Mouse (Mus musculus) megakaryocyte-erythroid progenitor cell, adult 5-6 weeks (primary cell): ENCODE data around the gene 6430571L13Rik. TPM values are rescaled to one million over a fixed set of nuclear protein-coding genes. Genes with fewer than 3 reads are reported as not detected.
"Not testable (repeated sequence)": the region's sequence is repeated elsewhere in the genome, so short reads cannot be mapped to it uniquely, and the experiment has no call there.

ENCODE experiments used
- ATAC-seq: replicated peaks from 2 replicates; pipeline ENCODE4 v1.8.0; 2016; ENCODE audit warnings: mild to moderate bottlenecking, inconsistent platforms; ENCODE audit not compliant: severe bottlenecking, poor library complexity, low FRiP score, low TSS enrichment
- total RNA-seq, 2 experiments: library from RNA; stranded (forward) in 1 of 2; stranded (reverse) in 1 of 2; fragments of 200-1000, 215-1000 nt in 1 of 2; fragments of >200 nt in 1 of 2; fragmentation: Nextera tagmentation in 1 of 2; gene quantifications; 2 replicates each; pipeline ENCODE4 v1.2.3; 2014 to 2017

The 6430571L13Rik gene
- total RNA-seq, 2 experiments from 2014 or later: 0.47 TPM; not detected in 1

DNA sequence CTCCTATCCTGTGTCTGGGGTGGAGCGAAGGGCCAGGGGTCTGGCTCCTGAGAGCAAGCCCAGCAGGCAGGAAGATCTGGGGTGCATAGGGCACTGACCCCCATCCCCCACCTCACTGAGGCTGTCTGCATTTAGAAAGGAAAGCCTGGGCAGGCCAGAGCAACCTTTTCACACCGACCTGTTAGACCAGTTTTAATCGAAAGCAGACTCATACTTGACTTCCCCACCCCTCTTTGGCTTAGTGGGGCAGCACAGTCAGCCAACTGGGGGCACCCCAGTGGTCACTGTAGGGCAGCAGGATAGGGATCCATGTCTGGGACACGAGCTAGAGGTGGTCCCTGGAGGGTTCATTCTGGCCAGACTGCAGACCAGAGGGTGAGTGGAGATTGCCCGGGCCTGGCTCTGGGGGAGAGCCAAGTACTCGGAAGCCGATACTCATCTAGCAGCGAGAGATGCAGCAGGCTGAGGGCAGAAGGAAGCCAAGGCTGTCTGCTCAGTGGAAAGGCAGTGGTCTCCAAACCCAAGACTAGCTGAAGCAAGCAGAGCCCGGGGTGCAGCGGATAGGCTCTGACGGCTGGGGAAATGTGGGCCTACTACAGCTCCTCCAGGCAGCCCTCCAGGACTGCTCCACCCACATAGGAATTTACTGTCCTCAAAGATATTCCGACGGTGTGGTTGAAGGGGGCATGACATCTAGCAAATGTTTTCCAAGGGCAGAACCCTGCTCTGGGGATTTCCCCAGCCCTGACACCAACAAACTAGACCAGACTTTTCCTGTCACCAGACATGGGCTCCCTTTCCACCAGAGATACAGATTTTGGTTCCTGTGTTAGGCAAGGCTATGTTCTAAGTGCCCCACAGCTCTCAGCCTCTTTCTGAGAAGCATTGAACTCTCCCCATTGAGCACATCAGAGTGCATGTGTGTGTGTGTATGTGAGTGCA is 34.5 kb upstream of the 6430571L13Rik start:
- ATAC-seq: peak; percentile 49

DNA sequence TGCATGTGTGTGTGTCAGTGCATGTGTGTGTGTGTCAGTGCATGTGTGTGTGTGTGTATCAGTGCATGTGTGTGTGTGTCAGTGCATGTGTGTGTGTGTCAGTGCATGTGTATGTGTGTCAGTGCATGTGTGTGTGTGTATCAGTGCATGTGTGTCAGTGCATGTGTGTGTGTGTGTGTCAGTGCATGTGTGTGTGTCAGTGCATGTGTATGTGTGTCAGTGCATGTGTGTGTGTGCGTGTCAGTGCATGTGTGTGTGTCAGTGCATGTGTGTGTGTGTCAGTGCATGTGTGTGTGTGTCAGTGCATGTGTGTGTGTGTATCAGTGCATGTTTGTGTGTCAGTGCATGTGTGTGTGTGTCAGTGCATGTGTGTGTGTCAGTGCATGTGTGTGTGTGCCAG is 33.7 kb upstream of the 6430571L13Rik start:
- ATAC-seq: not testable (repeated sequence)

DNA sequence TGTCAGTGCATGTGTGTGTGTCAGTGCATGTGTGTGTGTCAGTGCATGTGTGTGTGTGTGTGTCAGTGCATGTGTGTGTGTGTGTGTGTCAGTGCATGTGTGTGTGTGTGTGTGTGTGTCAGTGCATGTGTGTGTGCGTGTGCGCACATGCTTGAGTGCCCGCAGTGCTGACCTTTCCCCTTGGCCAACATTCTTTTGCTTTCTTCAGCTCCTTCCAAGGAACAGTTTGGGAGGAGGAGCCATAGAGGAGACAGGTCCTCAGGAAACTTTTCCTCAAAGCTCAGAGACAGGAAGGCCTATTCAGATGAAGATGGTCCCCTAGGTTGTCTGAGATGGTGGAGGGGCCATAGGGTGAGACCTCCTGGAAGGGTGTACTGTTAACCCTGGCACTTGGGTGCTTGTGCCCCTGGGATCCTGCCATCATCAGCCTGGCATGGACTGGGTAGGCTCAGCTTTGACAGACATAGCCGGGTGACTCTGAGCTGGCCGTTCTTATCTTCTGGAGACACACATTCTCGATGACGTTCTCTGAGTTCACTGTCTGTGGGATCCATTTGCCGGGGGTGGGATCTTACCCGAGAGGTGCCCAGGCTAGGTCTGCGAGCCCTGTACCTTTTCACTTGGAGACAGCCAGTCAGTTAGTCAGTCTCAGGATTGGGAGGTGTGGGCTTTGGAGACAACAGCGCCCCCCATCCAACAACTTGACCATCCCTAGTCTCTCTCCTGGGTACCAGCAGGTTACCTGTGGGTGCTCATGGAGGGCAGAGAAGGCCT is 33.1 kb upstream of the 6430571L13Rik start:
- peak; percentile 90 for ATAC-seq

DNA sequence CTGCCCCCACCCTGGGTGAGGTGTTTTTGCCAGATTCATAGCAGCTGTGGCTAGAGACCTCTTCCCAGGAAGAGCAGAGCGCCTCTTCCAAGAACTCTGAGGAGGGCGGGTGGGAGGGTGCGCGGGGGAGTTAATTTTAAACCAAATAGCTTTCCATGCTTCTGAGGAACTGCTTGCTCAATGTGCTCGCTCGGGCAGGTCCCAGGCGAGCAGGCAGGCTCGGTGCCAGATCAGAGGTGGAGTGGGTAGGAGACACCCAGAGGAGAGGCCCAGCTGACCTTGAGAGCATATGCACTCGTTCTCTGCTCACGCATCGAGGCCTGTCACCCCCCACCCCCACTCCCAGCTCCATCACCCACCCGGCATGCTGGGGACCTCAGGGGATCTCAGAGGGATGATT is 32.5 kb upstream of the 6430571L13Rik start:
- ATAC-seq: peak; percentile 21; the same call in 1 of the 2 replicates

DNA sequence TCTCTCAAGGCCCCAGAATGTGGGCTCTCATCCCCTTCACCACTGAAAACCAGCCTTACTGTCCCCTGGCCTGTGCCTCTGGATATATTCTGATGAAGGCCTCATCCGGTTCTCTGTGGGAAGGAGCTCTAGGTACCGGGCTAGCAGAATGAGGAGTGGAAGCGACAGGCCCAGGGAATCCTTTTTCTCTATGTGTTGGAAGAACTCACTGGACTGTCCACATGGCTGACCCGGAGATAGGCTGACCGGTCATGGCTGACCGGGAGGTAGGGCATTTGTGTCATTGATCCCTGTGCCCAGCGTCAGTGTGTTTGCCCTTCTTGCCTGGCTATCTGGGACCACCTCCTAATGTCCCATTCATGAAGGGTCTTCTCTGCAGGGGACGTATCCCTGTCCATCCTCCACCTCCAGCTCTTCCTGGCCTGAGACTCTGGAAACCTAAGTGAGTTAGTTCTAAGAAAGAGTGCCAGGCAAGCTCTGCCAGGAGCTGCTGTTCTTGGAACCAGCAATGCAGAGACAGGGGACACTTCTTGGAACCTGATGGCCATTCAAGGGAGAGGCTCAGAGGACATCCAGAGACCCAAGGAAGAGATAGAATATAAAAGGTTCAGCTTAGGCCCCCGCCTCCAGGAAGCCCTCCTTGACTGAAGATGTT is 31.9 kb upstream of the 6430571L13Rik start:
- no peak for ATAC-seq

DNA sequence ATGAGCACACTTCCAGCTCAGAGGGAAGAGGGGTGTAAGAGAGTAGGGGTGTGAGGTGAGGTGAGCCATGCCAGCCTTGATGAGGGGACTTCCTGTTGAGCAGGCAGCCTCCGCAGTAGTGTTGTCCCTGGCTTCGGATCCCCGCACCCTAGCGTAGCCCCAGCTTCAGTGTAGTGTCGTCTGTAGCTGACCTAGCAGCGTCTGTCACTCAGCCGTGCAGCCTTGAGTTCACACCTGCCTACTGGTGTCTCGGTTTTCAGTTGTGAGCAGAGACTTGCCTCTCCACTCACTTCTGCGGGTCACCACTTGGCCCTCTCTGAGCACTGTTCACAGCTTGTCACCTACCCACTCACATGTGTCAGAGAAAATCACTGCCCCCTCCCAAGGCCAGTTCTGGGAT is 31.2 kb upstream of the 6430571L13Rik start:
- no peak for ATAC-seq

DNA sequence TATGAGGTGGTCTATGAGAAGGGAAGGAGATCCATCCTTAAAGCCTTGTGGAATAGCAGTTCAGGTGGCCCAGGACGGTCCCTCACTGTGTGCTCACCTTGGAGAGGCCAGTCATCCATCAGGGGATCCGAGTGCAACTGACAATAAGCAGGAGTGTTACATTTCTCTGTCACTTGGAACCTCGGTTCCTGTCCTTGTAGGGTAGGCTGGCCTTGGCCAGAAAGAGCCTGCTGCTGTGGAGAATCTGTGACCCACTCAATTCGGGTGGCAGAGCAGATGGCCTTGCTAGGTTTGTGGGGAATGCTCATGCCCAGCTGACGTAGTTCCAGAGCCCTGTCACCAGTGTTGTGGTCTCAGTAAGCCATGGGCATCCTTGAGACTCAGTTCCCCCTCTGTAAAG is 30.8 kb upstream of the 6430571L13Rik start:
- ATAC-seq: no peak

DNA sequence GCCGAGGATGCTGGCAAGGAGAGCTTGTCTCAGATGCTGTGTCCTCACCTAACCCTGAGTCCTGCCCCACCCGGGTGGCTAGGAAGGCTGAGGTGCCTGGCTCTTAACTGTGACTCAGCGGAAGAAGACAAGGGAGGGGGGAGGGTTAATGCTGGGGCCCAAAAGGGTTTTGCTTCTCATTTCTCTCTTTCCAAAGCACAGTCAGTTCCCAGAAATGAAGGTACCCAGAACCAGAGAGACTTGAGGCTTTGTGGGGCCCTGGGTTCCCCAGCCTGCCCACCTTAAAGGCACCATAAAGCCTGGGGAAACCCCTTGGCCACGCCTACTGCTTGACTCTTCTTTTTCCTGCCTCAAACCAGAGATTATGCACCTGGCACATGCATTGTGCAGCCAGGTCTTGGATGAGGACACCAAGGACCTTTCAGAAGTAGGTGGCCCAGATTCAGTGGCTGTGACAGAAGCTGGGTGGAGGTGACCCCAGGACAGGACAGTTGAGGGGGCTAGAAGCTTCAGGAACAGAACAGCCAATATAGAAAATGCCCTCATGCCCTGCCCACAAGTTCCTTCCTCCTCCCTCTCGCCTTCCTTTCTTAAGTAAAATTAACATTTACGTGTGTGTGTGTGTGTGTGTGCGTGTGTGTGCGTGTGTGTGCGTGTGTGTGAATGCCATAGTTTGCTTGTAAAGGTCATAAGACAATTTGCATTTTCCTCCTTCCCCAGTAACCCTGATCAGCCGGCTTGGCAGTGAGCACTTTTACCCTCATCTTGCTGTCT is 27.4 kb upstream of the 6430571L13Rik start:
- ATAC-seq: peak; percentile 86

DNA sequence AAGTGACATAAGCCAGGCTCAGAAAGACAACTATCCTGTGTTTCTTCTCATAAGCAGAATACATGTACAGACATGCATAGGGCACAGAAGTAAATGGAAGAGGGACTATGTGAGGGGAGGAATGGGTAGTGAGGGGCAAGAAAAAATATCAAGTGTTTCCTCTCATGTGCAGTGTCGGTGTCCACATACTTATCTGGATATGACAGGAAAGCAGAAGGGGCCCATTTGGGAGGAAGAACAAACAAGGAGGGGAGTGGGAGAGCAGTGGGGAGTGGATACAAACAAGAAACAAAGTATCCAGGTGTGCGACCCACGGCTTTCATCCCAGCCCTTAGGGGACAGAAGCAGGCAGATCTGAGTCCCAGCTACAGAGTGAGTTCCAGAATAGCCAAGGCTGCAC is 26.5 kb upstream of the 6430571L13Rik start:
- ATAC-seq: no peak

DNA sequence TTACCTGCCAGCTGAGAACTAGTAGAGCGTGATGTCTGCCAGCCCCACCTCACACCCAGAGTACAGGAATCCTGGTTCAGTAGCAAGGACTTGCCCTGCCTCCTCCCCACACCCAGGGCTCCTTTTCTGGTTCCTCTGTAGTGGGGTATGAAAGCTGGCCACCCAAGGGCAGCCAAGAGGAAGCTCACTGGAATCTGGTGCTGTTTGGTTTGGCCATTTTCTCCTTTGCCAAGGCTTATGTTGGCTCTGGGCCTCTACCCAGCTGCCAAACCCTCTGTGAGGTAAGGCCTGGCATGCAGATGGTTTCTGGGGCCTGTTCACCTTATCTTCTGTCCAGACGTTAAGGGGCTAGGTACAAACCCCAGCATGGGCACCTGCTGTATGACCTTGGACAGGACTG is 24.6 kb upstream of the 6430571L13Rik start:
- ATAC-seq: no peak

DNA sequence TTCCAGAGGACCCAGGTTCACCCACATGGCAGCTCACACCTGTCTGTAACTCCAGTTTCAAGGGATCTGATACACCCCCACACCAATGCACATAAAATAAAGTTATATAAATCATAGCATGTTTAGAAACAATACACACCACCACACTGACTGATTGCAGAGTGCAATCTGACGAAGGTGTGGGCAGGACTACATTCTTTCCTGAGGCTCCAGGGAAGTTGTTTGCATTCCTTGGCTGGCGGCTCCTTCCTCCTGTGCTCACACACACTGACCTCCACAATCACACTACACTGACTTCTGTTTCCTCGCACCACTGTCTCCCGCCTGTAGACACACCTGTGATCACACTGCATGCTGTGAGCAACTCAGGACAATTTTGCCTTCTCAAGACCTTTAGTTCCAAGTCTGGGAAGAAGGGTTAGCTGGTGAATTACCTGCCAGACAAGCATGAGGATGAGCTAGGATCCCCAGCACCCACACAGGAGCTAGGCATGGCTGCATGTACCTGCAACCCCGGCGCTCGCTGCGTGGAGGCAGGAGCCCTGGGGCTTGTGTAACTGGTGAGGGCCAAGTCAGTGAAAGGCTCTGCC is 17.8 kb upstream of the 6430571L13Rik start:
- ATAC-seq: no peak

DNA sequence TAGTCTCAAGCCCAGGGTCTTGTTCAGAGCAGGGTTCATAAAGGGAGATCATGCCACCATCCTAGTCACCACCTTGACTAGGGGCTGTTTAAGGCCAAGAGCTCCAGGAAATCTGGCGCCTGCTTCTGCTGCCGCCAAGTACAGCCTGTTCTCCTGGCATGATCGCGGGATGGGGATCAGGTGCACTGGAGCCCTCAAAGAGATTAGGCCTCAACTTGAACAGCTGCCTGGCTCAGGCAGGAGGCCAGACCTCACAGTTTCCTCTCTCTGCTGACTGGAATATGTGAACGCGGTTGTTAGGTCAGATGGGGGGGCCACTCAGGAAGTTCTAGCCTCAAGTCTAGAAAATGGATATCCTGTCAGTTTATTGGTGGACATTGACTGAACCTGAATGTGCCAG is 16.8 kb upstream of the 6430571L13Rik start:
- peak; percentile 60 for ATAC-seq

DNA sequence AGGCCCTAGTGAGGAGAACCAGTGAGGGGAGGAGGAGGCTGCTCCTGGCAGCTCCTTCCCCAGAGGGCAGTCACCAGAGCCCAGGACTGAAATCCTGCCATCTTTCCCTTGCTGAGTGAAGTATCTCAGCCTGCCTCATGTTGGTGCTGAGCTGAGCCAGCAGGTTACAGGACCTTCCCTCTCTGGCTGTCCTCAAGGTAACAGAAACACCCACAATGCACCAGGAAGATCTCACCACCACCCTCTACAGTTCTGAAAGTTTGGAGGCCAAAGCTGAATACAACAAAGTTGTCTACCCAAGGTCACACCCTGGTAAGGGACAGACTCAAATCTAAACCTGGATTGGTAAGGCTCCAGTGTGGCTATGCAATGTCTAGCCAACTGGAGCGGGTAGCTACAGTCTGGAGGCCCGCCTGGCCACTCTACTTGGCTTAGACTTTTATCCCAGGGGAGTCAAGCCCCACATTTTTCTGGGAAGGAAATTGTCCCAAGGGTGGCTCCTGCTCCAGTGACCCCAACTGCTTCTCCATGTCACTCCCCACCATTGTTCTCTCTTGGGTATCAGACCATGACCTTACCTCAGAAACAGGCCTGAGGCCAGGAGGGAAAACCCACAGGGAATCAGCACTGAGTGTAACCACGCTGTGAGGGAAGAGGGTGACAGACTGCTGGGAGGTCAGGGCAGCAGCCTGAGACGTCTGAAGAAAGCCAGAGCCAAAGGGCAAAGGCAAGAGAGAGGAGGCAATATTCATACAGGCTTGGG is 15.4 kb upstream of the 6430571L13Rik start:
- ATAC-seq: no peak

DNA sequence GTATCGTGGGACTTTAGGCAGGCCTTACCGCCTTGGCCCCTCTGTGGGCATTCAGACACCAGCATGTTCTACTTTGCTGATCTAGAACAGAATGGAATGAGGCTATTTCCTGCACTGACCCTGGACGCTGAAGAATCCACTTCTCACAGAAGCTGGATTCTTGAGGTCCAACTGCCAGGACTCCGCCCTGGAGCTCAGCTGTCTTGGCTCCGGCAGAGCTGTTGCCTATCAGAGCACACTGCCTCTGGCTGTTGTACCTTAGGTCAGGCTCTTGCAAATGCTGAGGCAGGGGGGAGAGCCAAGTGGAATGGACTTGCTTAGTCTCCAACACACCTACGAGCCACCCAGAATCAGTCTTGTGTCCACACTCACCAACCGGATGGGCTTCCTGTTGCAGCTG is 14.5 kb upstream of the 6430571L13Rik start:
- ATAC-seq: peak; percentile 53; the same call in 1 of the 2 replicates

DNA sequence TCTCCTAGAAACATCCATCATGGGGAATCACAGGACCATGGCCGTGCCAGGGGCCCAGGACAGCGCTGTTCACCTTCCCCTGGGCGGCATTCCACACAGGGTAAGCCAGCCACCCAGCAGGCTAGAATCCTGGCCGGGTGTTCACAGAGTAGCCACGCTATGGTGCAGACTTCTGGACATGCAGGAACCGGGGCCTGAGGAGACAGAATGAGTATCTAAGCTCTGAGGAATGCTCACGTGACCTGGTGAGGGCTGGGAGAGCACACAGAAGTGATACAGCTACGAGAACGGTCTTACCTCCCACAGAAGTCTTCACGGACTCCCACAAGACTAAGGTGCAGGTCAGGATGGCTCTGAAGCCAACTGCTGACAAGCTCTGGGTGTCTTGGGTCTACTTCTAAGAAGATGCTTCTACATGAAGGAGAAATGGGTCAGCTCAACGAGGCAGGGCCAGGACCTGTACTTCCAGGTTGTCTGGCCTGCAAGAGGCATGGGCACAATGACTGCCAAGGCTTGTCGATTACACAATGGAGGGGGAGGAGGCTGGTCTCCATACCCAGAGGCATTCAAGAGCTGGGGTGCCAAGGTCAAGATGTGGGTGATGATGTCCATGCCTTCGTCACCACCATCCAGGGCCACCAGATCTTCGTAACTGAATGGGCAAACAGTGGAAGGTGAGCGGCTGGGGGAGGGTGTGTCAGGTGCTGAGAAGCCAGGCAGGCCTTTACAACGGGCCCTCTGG is 12.4 kb upstream of the 6430571L13Rik start:
- ATAC-seq: no peak

DNA sequence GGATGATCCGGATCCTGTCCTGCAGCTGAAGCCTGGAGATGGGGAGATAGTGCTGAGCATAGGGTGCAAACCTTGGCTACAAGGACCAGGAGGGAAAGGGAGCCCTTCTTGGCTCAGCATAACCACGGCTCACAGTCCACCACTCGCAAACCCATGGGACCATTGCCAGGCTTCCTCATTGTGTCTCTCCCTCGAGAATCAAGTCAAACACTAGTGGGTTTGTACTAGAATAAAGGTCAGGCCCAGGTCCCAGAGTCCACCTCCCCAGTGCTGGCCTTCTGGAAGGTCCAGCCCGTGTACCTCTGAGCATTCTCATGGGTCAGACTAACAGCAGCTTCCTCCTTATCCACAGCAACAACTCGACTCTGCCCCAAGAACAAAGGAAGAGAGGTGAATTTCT is 9.6 kb upstream of the 6430571L13Rik start:
- no peak for ATAC-seq

DNA sequence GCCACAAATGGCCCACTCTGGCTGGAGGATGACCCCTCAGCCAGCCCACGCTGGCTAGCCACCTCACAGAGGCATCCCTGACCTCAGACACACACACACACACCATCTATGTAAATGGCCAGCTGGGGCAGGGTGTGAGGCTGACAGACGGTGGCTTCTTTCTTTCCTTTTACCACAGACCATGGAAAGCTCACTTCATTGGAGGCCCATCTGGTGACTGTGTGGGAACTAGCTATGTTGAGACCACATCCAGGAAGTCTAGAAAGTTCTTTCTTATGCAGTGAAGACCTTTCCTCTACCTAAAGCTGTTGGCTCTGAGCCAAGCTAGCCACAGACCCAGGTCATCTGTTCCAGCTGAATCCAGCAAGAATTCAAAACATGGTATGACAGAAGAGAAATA is 6.7 kb upstream of the 6430571L13Rik start:
- ATAC-seq: no peak

DNA sequence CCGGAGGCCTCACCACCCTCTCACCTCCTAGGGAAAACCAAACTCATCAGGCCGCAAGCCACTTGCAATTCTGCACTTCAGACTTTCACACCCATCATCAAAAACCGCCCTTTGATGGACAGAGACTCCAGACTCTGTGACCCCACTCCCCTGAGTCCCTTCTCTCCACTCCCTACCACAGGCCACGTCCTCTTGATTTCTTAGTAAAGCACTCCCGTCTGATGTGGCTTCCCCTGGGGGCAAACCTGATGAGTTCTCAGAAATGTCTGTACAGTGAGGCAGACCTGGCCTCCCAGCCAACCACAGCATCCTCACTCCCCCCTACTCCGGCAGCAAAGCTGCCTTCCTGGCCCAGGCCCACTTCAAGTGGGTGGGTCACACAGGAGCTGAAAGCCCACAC is 6.0 kb upstream of the 6430571L13Rik start:
- ATAC-seq: no peak
